Mouse (Mus musculus) lung, adult 2 months (tissue): Measurements from ENCODE around the gene Fgfr1op2.

Experiments used
- CTCF ChIP-seq: fragments of 200-500 bp; IDR thresholded peaks from 2 replicates; pipeline ENCODE4 v1.5.1; 2011; ENCODE audit warnings: mild to moderate bottlenecking, low read length, control low read depth; ENCODE audit not compliant: insufficient read depth
- POLR2A ChIP-seq: fragments of 200-500 bp; IDR thresholded peaks from 2 replicates; pipeline ENCODE4 v1.6.1; 2011; ENCODE audit warnings: low read depth, mild to moderate bottlenecking, control low read depth, low read length, borderline replicate concordance; ENCODE audit errors: extremely low read depth

GRCm38 (mm10) chr6:146537111-146537510 lies 39.9 kb upstream of the Fgfr1op2 start:
- TF ChIP-seq CTCF (no peak), POLR2A (no peak)
